Mouse (Mus musculus): ENCODE results near the gene Rab10. TPM values are rescaled to one million over a fixed set of nuclear protein-coding genes. Genes with fewer than 3 reads are reported as not detected.

Rab10 gene
- polyA plus RNA-seq, 1 experiment from 2014 or later: 81.3 TPM

DNA sequence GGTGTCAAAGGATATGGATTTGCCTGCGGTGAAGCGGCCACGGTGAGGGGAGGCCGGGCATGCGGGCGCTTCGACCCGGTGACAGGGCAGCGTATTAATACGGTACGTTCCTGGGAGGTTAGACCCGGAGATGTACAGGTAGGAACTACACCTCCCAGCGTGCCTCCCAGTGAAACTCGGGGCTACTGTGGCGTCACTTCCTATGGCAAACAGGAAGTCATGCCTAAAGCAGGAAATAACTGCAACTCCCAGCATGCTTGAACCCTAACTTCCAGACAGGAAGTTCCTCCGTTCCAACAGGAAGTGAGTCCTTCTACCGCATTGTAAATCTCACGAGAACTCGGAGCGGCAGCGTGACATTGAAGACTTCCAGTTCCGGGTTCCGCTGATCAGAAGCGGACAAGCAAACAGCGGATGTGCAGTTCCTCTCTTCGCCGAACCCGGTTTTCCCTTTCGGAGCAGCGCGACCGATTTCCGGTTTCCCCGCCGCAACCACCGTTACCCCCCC lies 74.6 kb downstream of the Rab10 start:
- Histone ChIP-seq H3K27ac (peak overlapping the region; percentile 69), H3K36me3 (peaks cover 33% of the 10 kb centered on the region), H3K4me1 (peaks cover 8% of the 10 kb centered on the region; the same call in 1 of the 2 replicates), H3K4me2 (peak overlapping the region; percentile 69), H3K9ac (peak overlapping the region; percentile 37), H3K9me3 (no peaks in the 10 kb centered on the region), H3K27me3 (no peaks in the 10 kb centered on the region), H3K4me3 (peak overlapping the region; percentile 56)
- peak; percentile 90 for ATAC-seq (ENCODE audit: borderline replicate concordance, extremely low read depth, low FRiP score, low TSS enrichment)
- 19% methylated on average over 36 of the region's 36 CpGs for WGBS

- H3K4me2 ChIP-seq: no peak overlapping the region
- WGBS: 78% methylated on average over 1 of the region's 1 CpGs
- no peak for ATAC-seq (ENCODE audit: borderline replicate concordance, extremely low read depth, low FRiP score, low TSS enrichment)
- H3K36me3 ChIP-seq: peaks cover 22% of the 10 kb centered on the region
- H3K9me3 ChIP-seq: no peaks in the 10 kb centered on the region
- H3K9ac ChIP-seq: no peak overlapping the region
- H3K27ac ChIP-seq: no peak overlapping the region
- H3K27me3 ChIP-seq: no peaks in the 10 kb centered on the region
- no peak overlapping the region for H3K4me3 ChIP-seq
- peaks cover 8% of the 10 kb centered on the region; the same call in 1 of the 2 replicates for H3K4me1 ChIP-seq
Measured at GRCm38 (mm10) chr12:3234061-3234460, 75.7 kb downstream of the Rab10 start.

GRCm38 (mm10) chr12:3223352-3223751 lies 86.4 kb downstream of the Rab10 start:
- no peaks in the 10 kb centered on the region for H3K27me3 ChIP-seq
- H3K36me3 ChIP-seq: no peaks in the 10 kb centered on the region
- no peak overlapping the region for H3K4me3 ChIP-seq
- 62% methylated on average over 2 of the region's 2 CpGs for WGBS
- H3K27ac ChIP-seq: no peak overlapping the region
- no peaks in the 10 kb centered on the region for H3K4me1 ChIP-seq
- ATAC-seq (ENCODE audit: borderline replicate concordance, extremely low read depth, low FRiP score, low TSS enrichment): no peak
- no peak overlapping the region for H3K9ac ChIP-seq
- H3K9me3 ChIP-seq: no peaks in the 10 kb centered on the region
- no peak overlapping the region for H3K4me2 ChIP-seq

GRCm38 (mm10) chr12:3210181-3210580 lies 99.6 kb downstream of the Rab10 start:
- H3K9ac ChIP-seq: no peak overlapping the region
- no peaks in the 10 kb centered on the region for H3K36me3 ChIP-seq
- H3K4me2 ChIP-seq: no peak overlapping the region
- H3K27ac ChIP-seq: no peak overlapping the region
- no peaks in the 10 kb centered on the region for H3K27me3 ChIP-seq
- whole genome bisulfite sequencing: 41% methylated on average over 2 of the region's 2 CpGs
- H3K4me1 ChIP-seq: no peaks in the 10 kb centered on the region
- H3K4me3 ChIP-seq: no peak overlapping the region
- ATAC-seq (ENCODE audit: borderline replicate concordance, extremely low read depth, low FRiP score, low TSS enrichment): no peak
- no peaks in the 10 kb centered on the region for H3K9me3 ChIP-seq

- no peak overlapping the region for H3K9ac ChIP-seq
- H3K36me3 ChIP-seq: no peaks in the 10 kb centered on the region
- 46% methylated on average over 1 of the region's 1 CpGs for WGBS
- H3K27ac ChIP-seq: no peak overlapping the region
- no peak overlapping the region for H3K4me3 ChIP-seq
- no peak for ATAC-seq (ENCODE audit: borderline replicate concordance, extremely low read depth, low FRiP score, low TSS enrichment)
- no peaks in the 10 kb centered on the region for H3K9me3 ChIP-seq
- H3K4me2 ChIP-seq: no peak overlapping the region
- H3K27me3 ChIP-seq: no peaks in the 10 kb centered on the region
- H3K4me1 ChIP-seq: no peaks in the 10 kb centered on the region
Measured at GRCm38 (mm10) chr12:3209163-3209562, 100.6 kb downstream of the Rab10 start.

Other genes starting within 250 kb of the Rab10 start
- gene Kif3c, start 55.2 kb upstream of the Rab10 start, polyA plus RNA-seq (2015; fragmentation: Nextera tagmentation; extraction: Ambion mirVana): 11.8 and 12.0 TPM in 2 replicates
- 16.6 and 16.9 TPM in 2 replicates for gene Asxl2, start 116.9 kb upstream of the Rab10 start, polyA plus RNA-seq (2015; fragmentation: Nextera tagmentation; extraction: Ambion mirVana)

Measured in lung, embryonic 15.5 days (tissue).